Mouse (Mus musculus) right cerebral cortex, adult 18-20 months (tissue): ENCODE results near the gene D730048I06Rik.
"Not testable (repeated sequence)": the region's sequence is repeated elsewhere in the genome, so short reads cannot be mapped to it uniquely, and the experiment has no call there.

Source experiments
- DNase-seq: peaks from one replicate; pipeline ENCODE4 v3.0.0; 2022; ENCODE audit warnings: mixed read lengths

The D730048I06Rik gene

GRCm38 (mm10) chr9:35790001-35790400 is at the start of gene D730048I06Rik, which contains the start of gene Gm27235:
Gene D730048I06Rik, minus strand, starts transcription at chr9:35790112.
Gene Gm27235, minus strand, starts transcription at chr9:35790101.
- DNase-seq = no peak

GRCm38 (mm10) chr9:35817881-35818280 is 28.0 kb upstream of the D730048I06Rik start:
- DNase-seq = not testable (repeated sequence)

- no peak for DNase-seq
Observed at GRCm38 (mm10) chr9:35798146-35798545, 8.2 kb upstream of the D730048I06Rik start.

- no peak for DNase-seq
Observed at GRCm38 (mm10) chr9:35778009-35778408, 11.9 kb downstream of the D730048I06Rik start, which contains the start of gene Gm17727. Gene Gm17727, minus strand, starts transcription at chr9:35778109.

- no peak for DNase-seq
Observed at GRCm38 (mm10) chr9:35756843-35757242, 33.1 kb downstream of the D730048I06Rik start.

- no peak for DNase-seq
Observed at GRCm38 (mm10) chr9:35740749-35741148, 49.2 kb downstream of the D730048I06Rik start, which contains the start of gene Gm17677. Gene Gm17677, plus strand, starts transcription at chr9:35741049.
